Mouse (Mus musculus): Measurements from ENCODE around the gene Csnk2a2.

The Csnk2a2 gene

DNA sequence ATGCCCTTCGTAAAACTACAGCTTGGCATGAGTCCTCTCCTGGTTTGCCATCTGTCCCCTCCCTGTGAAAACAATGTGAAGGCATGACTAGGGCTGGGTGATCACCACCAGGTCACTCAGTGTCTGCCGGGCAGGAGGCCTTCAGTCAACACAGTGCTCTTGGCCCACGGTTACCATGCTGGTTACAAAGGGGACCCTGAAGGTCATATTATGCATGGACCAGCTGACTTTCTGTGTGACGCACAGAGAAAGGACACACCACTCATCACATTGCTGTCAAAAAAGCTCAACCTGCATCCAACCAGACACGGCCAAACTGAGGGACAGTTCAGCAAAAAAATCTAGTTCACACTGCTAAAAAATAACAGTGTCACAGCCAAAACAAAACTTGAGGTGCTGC lies at the start of gene Csnk2a2:
Gene Csnk2a2, minus strand, starts transcription at position 34 of the 400 bp plus-strand sequence.
- no peak for DNase-seq (ENCODE audit: low read depth)

DNA sequence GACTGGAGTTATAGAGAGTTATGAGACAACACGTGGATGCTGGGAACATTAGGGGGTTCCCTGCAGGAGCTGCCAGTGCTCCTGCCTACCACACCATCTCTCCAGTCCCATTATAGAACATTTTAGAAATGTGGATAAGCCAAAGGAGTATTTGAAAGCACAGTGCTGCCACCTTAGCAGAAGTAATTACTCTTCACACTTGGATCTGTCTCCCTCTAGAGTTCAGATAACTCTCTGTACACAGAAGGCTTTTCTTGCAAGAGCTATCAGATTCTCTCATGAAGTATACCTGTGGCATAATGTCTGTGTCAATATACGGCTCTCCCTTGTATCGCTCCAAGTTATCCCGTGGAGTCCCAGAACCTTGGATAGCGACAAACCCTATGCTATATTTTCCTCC lies 49.6 kb upstream of the Csnk2a2 start:
- no peak for DNase-seq (ENCODE audit: low read depth)

DNA sequence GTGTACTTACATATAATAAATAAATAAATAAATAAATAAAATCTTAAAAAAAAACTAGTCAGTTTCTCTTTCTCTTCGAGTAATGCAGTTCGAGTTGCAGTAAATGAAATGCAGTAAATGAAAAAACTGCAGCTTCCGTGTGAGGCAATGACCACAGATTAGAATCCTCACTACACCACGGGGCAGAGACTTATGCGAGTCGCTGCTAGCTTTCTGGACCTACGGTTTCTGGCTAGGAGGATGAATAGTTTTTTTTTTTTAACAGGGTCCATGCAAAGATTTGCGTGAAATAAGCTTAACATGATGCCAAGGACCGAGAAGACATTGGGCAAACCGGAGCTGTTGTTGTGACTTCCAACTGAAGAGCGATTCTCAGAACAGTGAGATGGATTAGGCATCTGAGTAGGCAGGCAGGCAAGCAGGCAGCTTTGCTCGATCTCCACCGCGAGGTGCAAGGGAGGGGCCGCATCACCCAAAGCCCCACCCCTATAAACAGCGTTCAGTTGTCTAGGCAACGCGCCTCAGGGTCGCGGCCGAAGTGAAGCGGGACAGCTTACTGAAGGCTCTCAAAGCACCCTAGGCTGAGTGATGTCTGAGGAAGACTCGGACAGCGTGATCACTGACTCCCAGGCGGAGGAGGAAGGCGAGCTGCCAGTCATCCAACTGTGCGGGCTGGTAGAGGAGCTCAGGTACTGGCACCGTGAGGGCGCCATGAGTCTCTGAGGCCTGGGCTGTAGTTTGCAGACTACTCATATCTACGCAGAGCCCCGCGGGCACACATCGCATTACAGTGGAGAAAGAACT lies 43.9 kb upstream of the Csnk2a2 start, which contains the start of gene Ccdc113:
Gene Ccdc113, plus strand, starts transcription at position 502 of the 804 bp plus-strand sequence.
- DNase-seq (ENCODE audit: low read depth) = peak; percentile 19

DNA sequence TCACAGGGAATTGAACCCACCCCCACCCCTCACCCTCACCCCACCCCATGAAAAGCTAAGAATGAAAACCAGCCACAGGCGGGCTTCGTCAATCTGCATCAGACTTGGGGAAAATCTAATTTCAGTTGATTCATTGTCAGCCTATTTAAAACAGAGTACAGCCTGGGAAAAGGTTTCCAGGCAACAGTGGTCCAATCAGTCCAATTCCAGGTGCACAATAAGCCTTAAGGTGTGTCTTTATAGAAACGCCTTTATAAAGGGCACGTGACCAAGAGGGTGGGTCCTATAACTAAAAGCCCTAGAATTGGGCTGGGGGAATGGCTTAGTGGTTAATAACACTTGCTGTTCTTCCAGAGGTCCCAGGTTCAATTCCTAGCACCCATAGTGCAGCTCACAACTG lies 42.4 kb upstream of the Csnk2a2 start:
- no peak for DNase-seq (ENCODE audit: low read depth)

DNA sequence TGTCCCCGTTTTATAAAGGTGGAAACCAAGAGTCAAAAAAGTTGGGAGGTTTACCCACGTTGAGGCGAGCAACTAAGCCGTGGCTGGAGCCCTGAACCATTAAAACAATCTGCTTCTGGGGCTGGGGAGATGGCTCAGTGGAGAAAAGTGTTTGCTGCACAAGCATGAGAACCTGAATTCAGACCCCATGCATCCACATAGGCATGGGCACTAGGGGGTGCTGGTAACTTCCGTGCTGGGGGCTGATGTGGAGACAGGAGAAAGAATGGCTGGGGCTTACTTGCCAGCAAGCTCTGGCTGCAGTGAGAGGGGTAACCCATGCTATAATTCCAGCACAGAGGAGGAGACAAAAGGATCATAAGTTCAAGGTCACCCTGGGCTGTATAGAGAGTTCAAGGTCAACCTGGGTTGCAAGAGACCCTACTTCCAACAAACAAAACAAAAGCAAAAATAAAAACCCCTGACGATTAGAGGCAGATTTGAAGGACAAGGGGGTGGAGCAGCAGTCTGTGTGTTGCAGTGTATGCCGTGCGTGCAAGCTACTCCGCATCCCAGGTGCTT lies 39.0 kb upstream of the Csnk2a2 start:
- DNase-seq (ENCODE audit: low read depth) = no peak

DNA sequence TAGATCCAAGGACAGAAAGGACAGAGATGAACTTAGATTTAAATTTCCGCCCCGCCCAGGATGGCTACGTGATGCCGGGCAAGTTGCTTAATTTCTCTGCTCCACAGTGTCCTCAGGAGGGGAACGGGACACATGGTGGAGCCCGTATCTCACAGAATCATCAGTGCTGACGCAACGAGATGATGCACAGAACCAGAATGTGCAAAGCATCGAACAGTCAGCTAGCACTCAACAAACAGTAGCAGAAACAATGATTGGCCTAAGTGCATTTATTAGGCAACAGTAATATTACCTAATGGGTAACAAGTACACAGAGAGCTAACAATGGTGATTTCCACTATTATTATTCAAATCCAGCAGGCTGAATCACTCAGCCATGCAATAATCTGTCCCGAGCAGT lies 38.4 kb upstream of the Csnk2a2 start:
- no peak for DNase-seq (ENCODE audit: low read depth)

DNA sequence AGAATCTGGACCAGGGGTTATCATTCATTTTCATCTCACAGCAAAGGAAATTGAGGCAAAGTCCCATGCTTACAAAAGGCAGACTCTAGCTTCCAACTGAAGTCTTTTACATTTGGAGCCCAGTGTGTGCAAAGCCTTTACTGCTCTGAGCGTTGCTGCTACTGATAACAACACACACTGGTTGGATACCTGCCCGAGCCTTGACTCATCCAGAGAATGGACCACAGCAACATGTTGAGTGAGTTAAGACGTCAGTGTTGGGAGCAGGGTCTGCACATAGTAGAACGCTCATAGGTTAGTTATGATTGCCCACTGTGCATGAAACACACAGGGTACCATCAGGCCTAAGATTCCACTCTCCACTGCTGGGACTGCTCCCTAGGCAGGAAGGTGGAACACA lies 34.2 kb upstream of the Csnk2a2 start:
- no peak for DNase-seq (ENCODE audit: low read depth)

DNA sequence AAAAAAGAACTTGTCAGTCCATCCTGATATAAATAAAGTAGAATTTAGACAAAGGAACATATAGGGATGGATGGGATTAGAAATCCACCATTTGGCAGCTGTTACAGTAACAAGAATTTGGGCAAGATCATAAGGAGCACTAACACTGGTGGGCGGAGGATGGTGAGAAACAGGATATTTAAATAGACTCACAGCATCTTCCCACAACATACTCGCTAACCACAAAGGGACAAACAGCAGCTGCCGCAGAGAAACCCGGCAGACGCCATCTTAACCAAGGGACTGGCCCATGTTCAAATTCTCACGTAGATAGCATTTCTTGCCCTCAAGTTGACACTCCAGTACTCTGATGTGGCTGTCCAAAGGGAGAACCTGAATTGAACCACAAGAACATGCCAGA lies 27.1 kb upstream of the Csnk2a2 start:
- no peak for DNase-seq (ENCODE audit: low read depth)

DNA sequence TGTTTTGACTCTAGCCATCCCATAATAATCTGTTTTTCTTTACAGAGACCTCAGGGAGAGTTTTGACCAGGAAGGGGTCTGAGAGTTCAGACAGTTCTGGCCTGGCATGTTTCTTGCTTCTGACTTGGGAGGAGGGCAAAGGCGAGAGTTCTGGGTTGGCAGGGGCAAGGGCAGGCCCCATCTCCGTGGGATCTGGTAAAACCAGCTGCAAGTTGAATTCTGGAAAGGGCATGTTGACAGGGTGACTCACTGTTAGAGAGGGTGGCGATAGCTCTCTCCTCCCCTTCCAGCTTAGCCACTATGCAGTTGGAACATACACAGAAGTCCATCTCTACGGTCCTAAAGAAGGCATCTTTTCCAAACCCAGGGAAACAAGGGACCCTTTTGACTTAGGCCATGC lies 23.4 kb upstream of the Csnk2a2 start:
- DNase-seq (ENCODE audit: low read depth) = no peak

DNA sequence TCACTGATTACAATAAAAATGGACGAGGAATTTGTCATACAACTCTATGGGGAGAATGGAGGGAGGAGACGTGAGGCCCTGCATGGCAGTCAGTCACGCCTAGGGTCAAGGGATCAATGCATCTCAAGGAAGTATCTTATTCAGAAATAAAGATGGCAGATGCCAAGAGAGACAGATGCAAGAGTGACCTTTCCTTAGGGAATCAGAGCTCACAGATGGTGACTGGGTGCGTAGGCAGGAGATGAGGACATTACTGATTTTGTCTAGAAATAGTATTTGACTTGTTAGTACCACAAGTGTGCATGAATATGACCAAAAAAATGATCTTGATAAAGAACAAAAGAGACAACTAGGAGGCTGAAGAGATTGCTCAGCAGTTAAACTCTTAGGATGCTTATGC lies 22.4 kb upstream of the Csnk2a2 start:
- no peak for DNase-seq (ENCODE audit: low read depth)

DNA sequence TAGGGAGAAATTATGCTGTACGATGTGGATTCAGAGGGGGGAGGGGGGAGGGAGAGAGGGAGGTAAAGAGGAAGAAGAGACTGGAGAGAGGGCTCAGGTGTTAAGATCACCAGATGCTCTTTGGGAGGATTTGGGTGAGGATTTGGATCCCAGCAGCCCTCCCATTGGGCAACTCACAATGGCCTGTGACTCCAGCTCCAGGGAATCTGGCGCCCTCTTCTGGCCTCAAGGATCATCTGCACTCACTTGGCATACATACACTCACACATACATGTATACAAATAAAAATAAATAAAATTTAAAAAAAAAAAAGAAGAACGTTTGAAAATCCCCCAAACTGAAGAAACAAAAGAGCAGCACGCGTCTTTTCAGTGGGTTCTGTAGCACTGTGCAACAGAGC lies 16.4 kb upstream of the Csnk2a2 start:
- no peak for DNase-seq (ENCODE audit: low read depth)

DNA sequence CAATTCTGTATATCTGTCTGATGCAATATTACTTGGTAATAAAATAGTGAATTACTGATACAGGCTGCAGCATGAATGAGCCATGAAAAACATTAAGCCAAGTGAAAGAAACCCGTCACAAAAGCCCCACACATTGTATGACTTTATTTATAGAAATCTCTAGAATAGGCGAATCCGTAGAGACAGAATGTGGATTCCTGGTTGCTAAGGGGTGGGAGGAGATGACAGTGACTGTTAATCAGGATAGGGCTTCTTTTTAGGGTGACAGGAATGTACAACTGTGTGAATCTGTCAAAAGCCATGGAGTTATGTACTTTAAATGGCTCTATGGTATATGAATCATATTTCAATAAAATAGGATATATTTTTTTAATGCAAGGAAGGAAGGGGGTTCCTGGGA lies 15.8 kb upstream of the Csnk2a2 start:
- DNase-seq (ENCODE audit: low read depth) = no peak

DNA sequence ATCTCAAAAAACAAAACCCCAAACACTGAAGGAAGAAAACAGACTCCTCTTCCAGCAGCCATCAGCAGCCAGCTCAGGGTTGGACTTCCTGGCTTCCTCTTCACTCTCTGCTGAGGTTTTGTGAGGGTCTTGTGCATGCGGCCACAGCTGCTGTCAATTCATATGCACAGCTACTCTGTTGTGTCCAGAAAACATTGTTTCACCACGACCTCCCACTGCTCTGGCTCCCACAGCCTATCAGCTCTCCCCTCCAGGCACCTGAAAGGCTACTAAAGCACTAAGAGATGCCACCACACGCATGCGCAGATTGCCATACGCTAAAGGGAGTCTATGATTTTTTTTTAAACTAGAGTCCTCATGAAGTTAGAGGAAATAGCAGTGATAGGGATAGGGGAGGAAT lies 15.0 kb upstream of the Csnk2a2 start:
- no peak for DNase-seq (ENCODE audit: low read depth)

DNA sequence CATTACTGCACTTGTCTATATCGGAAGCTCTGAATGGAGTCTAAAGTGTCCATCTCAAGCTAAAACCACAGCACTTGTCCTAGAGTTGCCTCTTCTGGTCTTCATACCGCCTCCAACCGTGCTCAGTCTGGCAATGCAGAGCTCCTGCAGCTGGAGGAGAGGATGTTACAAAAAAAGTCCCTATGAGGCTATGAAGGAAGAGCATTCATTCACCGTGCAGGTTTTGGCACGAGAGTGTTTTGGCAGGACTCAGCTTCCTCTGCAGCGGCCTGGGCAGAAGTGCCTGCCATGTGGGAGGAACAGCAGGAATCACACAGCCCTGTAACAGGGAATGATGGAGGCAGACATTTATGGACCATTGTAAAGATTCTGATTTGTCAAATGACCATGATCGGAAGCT lies 12.6 kb upstream of the Csnk2a2 start:
- DNase-seq (ENCODE audit: low read depth) = no peak

DNA sequence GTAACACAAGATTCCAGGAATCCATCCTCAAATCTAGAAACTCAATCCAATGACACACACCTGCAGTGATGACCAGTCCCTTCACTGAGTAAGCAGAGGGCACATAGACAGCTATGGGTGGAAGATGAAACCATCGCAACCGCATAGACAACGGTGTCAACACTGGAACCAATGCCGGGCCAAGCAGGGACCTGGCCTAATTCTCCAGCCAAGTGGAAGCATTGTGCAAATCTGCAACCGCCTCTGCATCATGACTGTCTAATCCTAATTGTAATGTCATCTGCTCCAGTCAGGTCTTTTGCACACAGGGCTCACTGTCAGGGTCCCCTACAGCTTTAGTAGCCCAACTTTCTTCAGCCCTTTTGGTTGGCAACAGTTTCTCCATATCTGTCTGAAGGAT lies 10.6 kb upstream of the Csnk2a2 start:
- no peak for DNase-seq (ENCODE audit: low read depth)

DNA sequence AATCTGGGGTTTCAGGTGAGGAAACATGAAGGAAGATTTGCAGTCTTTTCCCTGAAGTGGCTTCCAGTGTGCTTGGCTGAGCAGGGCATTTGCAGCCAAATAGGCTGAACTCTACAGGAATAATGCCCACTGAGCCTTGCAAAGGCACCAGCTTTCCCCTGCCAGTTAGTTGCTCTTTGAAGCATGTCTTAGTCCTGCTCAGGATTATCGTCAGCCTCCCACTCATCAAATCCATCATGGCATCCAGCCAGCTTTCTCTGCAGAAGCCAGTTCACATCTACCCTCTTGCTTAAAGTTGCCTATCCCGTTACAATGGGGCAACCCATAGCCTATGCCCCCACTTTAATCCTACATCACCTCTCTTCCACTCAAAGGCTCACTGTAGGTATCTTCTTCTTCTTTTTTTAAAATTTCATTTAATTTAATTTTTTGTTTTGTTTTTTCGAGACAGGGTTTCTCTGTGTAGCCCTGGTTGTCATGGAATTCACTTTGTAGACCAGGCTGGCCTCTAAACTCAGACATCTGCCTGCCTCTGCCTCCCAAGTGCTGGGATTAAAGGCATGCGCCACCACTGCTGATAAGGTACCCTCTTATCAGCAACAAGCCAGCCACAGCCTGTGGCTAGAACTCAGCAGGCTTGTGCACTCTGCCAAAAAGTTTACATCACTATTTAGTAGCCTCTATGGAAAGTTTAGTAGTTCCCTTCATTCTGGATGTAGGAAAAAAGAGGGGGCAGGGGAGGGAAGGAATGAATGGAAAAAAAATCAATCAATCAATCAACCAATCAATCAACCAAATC lies 9.6 kb upstream of the Csnk2a2 start:
- DNase-seq (ENCODE audit: low read depth) = no peak

DNA sequence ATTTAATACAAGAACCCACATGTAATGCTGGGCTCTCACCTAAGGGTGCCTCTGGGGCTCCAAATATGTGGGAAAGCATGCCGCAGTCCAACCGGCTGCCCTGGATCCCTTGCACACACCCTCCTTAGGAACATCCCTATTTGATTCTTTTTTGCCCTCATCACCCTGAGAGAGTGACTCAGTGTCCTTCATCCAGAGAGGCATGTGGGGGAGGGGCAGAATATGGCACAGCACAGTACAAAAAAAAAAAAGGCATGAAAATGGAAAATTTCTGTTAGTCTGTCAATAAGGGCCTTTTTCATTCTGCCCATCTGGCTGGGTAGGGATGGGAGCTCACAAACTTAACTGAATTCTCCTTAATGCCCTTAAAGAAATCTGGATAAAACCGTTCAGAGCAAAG lies 8.0 kb upstream of the Csnk2a2 start:
- DNase-seq (ENCODE audit: low read depth) = no peak

DNA sequence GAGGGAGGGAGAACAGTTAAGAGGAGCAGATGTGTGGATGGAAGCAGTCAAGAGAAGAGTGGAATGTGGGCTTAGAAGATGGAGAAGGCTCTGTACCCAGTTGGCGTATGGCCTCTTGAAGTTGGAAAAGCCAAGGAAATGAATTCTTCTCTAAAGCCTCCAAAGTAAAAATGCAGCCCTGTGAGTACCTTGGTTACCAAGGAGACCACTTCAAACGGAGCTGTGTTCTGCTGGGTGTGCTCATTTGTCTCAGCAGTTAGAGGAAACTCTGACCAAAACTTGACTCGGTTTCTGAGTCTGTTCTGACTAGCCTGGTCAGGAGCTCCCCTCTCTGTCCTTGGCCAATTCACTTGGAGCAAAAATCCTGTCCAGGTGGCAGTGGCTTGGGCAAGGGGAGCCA lies 6.6 kb upstream of the Csnk2a2 start:
- no peak for DNase-seq (ENCODE audit: low read depth)

DNA sequence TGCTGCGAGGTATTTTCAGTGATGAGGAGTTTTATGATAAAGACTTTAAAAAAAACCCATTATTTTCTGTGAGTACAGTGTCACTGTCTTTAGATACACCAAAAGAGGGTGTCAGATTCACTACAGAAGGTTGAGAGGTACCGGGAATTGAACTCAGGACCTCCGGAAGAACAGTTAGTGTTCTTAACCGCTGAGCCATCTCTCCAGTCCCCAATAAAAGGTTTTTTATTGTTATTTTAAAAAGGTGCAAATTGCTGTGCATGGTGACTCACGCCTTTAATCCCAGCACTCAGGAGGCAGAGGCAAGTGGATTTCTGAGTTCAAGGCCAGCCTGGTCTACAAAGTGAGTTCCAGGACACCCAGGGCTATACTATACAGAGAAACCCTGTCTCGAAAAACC lies 5.6 kb upstream of the Csnk2a2 start:
- no peak for DNase-seq (ENCODE audit: low read depth)

DNA sequence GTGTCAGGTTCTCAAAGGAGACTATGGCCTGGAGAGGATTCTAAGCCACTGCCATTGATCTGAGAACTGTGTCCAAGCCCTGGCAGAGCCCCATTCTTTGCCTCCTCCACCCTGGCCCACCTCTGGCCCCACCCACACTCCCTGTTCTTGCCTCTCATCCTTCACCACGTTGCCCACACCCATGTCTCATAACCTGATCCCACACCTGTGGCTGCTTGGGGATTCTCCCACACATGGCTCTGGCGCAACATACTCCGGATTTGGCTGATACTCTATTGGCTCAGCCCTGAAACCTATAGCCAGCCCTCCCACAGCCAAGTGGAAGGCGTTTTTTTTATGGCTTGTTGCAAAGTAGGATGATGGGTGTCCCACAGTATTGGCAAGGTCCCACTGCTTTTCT lies 2.2 kb upstream of the Csnk2a2 start:
- DNase-seq (ENCODE audit: low read depth) = no peak

DNA sequence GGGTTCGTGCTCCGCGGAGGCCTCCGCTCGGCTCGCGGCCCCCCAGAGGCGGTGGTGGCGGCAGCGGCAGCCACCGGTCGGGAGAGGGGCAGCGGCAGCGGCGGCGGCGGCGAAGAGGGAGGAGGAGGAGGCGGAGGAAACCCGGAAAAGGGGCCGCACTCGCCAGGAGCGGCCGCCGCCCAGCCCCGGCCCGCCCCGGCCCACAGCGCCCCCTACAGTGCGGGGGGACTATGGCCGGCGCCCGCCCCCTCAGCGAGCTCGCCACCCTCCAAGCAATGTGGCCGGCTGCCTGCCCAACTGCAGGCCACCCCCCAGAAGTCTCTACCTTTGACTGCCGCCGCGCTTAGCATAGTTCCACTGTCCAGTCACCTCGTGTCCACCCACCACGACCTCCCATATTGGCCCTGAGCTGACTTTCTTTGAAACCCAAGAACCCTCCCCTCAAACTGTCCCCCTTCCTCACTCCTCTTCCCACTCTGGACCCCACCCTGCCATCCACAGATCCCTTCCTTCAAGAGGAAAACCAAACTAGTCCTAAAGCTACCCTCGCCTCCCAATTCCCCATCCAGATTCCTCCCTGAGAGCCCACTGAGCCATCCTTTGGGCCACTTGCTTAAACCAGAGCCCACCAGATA lies 1.0 kb downstream of the Csnk2a2 start:
- DNase-seq (ENCODE audit: low read depth) = peak; percentile 62

DNA sequence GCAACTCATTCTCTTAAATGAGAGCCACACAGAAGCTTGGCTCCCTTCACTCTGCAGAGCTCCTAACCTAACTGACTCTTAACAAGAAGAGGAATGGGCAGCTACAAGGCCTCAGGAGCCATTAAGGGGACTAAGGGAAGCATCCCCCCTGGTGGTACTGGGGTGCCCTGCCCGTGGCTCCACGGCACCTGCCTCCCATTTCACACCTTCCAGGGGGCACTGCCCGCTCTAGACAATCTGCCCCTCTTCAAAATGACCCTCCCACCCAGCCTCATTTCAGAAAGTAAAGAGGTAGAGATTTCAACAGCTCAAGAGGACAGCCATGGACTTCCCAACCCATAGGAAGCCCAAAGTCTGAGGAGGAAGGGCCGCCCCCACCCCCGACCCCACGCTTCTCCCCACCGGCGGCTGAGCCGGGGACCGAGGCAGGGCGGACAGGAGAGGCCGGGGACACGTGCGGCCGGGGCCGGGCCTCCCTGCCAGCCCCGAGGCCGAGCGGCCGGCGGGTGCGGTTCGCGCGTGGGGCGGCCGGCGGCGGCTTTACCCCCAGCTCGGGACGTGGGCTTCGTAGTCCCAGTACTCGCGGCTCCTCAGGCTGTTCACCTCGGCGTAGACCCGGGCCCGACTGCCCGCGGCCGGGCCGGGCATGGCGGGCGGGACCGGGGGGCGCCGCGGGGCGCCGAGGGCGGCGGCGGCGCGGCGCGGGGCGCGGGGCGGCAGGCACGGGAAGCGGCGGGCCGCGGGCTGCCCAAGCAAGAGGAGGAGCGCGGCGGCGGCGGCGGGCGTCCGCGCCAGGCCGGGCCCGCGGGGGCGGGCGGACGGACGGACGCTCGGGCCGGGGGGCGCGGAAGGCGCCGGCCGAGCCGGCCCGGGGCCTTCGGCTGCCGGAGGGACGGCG lies 1.8 kb downstream of the Csnk2a2 start:
- no peak for DNase-seq (ENCODE audit: low read depth)

All from c-Kit-positive CD71-positive TER-119-negative erythroid progenitor cells, embryonic 14.5 days (primary cell).